Mouse (Mus musculus) layer of hippocampus, postnatal 36 days (tissue): ENCODE results near the gene Bmyc. TPM values are rescaled to one million over a fixed set of nuclear protein-coding genes. Genes with fewer than 3 reads are reported as not detected.
"Not testable (repeated sequence)": the region's sequence is repeated elsewhere in the genome, so short reads cannot be mapped to it uniquely, and the experiment has no call there.

ENCODE experiments used
- DNase-seq, 2 experiments: peaks; one replicate each; pipeline ENCODE4 v3.0.0; 2022
- total RNA-seq, 2 experiments: library from RNA; stranded (reverse); gene quantifications; 2 replicates each; pipeline ENCODE4 v1.2.3; 2021

Bmyc gene
- total RNA-seq, 2 experiments from 2014 or later: 82.1 to 87.9 TPM

DNA sequence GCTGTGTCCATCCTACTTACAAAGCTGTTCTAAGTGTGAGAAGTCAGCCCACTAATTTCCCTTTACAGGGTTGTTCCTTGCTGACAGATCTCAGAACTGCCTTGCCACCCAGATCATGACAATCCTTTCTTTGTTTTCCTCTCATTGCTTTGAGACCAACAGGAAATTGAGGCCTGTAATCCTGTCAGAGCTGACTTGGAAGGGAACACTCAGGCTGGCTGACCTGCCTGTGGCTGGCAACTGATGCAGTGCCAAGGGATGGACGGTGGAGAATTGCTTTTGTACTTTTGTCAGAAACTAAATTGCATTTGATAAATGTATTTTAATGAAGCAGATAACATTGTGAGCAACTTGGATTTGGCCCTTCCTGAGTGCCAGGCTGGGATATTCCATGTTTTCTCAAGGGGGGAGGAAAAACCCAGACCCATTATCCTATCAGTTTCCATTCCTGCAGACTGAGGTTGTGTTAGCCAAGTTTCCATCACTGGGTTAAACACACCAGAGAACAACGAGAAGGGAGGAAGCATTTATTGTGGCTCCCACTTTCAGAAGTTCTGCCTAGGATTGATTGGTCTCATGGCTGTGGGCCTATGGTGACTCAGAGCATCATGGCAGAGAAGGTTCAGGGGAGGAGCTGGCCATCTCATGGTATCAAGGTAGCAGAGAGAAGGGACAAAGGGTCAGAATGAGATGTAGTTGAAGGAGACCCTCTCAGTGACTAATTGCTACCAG lies 26.8 kb downstream of the Bmyc start:
- no peak for DNase-seq

DNA sequence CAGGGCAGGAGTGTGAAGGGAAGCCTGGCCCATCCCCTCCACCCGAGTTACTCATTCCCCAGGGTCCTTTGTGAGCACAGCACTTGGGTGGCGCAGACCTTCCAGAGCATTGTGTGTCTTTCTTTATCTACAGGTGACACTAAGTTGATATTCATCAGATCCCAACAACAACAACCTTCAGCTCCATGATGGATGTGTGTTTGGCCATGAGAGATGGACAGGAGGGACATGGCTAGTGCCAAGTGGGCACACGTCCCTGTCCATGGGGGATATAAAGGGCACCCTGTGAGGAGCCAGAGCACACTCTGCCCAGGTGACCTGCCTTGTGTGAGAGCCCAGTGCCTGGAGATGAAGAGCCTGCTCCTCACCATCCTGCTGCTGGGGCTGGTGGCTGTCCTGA lies 30.2 kb downstream of the Bmyc start, which contains the start of gene Obp2b:
Gene Obp2b, plus strand, starts transcription at position 301 of the 400 bp plus-strand sequence.
- DNase-seq: not testable (repeated sequence)

DNA sequence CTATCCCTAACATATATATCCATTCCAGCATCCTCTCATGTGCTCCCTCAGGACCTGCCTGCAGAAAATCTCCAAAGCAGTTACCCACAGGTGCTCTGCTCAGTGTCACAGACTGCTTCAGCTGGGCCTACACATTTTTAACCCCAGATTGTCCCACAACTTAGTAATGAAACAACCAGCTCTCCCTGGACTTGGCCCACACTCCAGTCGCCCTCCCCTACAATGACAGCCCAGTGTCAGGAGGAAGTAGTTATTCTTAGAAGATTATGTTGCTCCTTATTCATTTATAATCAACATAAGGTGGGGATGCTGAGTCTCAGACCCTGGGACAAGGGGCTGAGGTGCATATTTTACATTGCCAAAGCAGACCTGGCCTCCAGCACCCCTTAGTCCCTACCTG lies 35.1 kb downstream of the Bmyc start:
- no peak for DNase-seq

DNA sequence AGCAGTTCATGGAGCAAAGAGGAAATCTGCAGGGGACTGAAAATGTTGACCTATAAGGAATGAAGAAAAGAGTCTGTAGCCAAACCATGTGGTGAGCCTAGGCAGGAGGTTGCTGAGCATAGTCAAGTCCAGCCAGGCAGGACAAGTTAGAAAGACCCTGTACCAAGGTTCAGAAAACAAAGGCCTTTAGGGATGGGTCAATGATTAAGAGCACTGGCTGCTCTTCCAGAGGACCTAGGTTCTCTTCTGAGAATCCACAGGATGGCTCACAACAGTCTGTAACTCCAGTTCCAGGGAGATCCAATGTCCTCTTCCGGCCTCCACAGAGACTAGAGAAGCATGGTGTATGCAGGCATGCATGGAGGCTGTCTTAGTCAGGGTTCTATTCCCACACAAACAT lies 47.7 kb downstream of the Bmyc start:
- no peak for DNase-seq

Other genes with a start within 250 kb of the Bmyc start
- gene Clic3, start 249.9 kb upstream of the Bmyc start, total RNA-seq: under 1 TPM in 1 of 2 experiments, not detected in 1; 0.66 TPM
- 10 to 100 TPM; 46.2 to 62.8 TPM for gene Paxx, start 245.6 kb upstream of the Bmyc start, total RNA-seq
- 100 to 1,000 TPM; 435 to 800 TPM for gene Ptgds, start 236.7 kb upstream of the Bmyc start, total RNA-seq
- not detected for gene Lcn12, start 212.8 kb upstream of the Bmyc start, total RNA-seq
- 100 to 1,000 TPM; 115 to 116 TPM for gene Fbxw5, start 206.0 kb upstream of the Bmyc start, total RNA-seq
- 1 to 10 TPM in 1 of 2 experiments, under 1 TPM in 1; 0.88 to 1.5 TPM for gene C8g, start 205.0 kb upstream of the Bmyc start, total RNA-seq
- gene Traf2, start 159.8 kb upstream of the Bmyc start, total RNA-seq: 10 to 100 TPM; 11.9 to 12.6 TPM
- gene Edf1, start 148.9 kb upstream of the Bmyc start, total RNA-seq: 100 to 1,000 TPM; 200 to 212 TPM
- 1 to 10 TPM; 3.1 to 3.2 TPM for gene Mamdc4, start 131.9 kb upstream of the Bmyc start, total RNA-seq
- gene Phpt1, start 131.5 kb upstream of the Bmyc start, total RNA-seq: 10 to 100 TPM; 62.5 to 68.3 TPM
- gene Ajm1, start 125.0 kb upstream of the Bmyc start, total RNA-seq: 100 to 1,000 TPM in 1 of 2 experiments, 10 to 100 TPM in 1; 96.4 to 117 TPM
- 100 to 1,000 TPM; 142 to 155 TPM for gene Rabl6, start 98.2 kb upstream of the Bmyc start, total RNA-seq
- not detected for gene Ccdc183, start 89.1 kb upstream of the Bmyc start, total RNA-seq
- 10 to 100 TPM; 13.1 to 16.6 TPM for gene Tmem141, start 84.7 kb upstream of the Bmyc start, total RNA-seq
- gene Fcna, start 78.7 kb upstream of the Bmyc start, total RNA-seq: under 1 TPM; 0.32 to 0.43 TPM
- not detected for gene Lcn8, start 53.6 kb upstream of the Bmyc start, total RNA-seq
- not detected for gene Lcn5, start 48.8 kb upstream of the Bmyc start, total RNA-seq
- gene Lcn6, start 30.0 kb upstream of the Bmyc start, total RNA-seq: not detected
- gene Lcn10, start 24.0 kb upstream of the Bmyc start, total RNA-seq: not detected
- gene Obp2a, start 6.7 kb upstream of the Bmyc start, total RNA-seq: not detected
- gene Obp2b, start 30.3 kb downstream of the Bmyc start, total RNA-seq: under 1 TPM in 1 of 2 experiments, not detected in 1; 0.85 TPM
- gene Lcn3, start 58.8 kb downstream of the Bmyc start, total RNA-seq: not detected
- not detected for gene Lcn11, start 70.3 kb downstream of the Bmyc start, total RNA-seq
- not detected for gene Gm13539, start 75.5 kb downstream of the Bmyc start, total RNA-seq
- not detected for gene Glt6d1, start 109.1 kb downstream of the Bmyc start, total RNA-seq
- not detected for gene Lcn9, start 116.4 kb downstream of the Bmyc start, total RNA-seq
- gene Sohlh1, start 140.5 kb downstream of the Bmyc start, total RNA-seq: not detected
- gene Kcnt1, start 157.0 kb downstream of the Bmyc start, total RNA-seq: 10 to 100 TPM; 29.7 to 45.1 TPM